Mouse (Mus musculus): ENCODE results near the gene Hsd3b5. TPM values are rescaled to one million over a fixed set of nuclear protein-coding genes. Genes with fewer than 3 reads are reported as not detected.

The Hsd3b5 gene
- polyA plus RNA-seq, 1 experiment from 2014 or later, result not detected

Other genes starting within 250 kb of the Hsd3b5 start
- gene Zfp697, start 247.8 kb downstream of the Hsd3b5 start, polyA plus RNA-seq (2015; fragmentation: Nextera tagmentation; extraction: Ambion mirVana), result 12.9 and 14.9 TPM in 2 replicates
- gene Gm4450, start 173.1 kb downstream of the Hsd3b5 start, polyA plus RNA-seq (2015; fragmentation: Nextera tagmentation; extraction: Ambion mirVana), result not detected in 2 replicates
- gene Hsd3b4, start 119.7 kb downstream of the Hsd3b5 start, polyA plus RNA-seq (2015; fragmentation: Nextera tagmentation; extraction: Ambion mirVana), result not detected in 2 replicates
- not detected in 2 replicates for gene Gm10681, start 41.4 kb downstream of the Hsd3b5 start, polyA plus RNA-seq (2015; fragmentation: Nextera tagmentation; extraction: Ambion mirVana)
- not detected in 2 replicates for gene Hsd3b2, start 94.3 kb upstream of the Hsd3b5 start, polyA plus RNA-seq (2015; fragmentation: Nextera tagmentation; extraction: Ambion mirVana)
- 0.06 TPM in 1 of 2 replicates, not detected in the other for gene Hsd3b3, start 132.9 kb upstream of the Hsd3b5 start, polyA plus RNA-seq (2015; fragmentation: Nextera tagmentation; extraction: Ambion mirVana)
- gene Hsd3b6, start 184.2 kb upstream of the Hsd3b5 start, polyA plus RNA-seq (2015; fragmentation: Nextera tagmentation; extraction: Ambion mirVana), result 8.0 and 11.3 TPM in 2 replicates
- gene Hsd3b1, start 229.5 kb upstream of the Hsd3b5 start, polyA plus RNA-seq (2015; fragmentation: Nextera tagmentation; extraction: Ambion mirVana), result not detected in 2 replicates

Data from neural tube, embryonic 13.5 days (tissue).